Mouse (Mus musculus) ES-Bruce4 (cell line): ENCODE results near the gene Ppp4r4.

Experiments
- CTCF ChIP-seq: IDR thresholded peaks from one replicate; pipeline ENCODE4 v1.8.1; 2011; ENCODE audit warnings: low read depth, low read length
- EP300 ChIP-seq: IDR thresholded peaks from 2 replicates; pipeline ENCODE4 v1.6.1; 2011; ENCODE audit warnings: low read depth, low read length; ENCODE audit not compliant: insufficient read depth
- POLR2A ChIP-seq: IDR thresholded peaks from one replicate; pipeline ENCODE4 v1.8.1; 2011; ENCODE audit warnings: low read length; ENCODE audit not compliant: insufficient read depth

DNA sequence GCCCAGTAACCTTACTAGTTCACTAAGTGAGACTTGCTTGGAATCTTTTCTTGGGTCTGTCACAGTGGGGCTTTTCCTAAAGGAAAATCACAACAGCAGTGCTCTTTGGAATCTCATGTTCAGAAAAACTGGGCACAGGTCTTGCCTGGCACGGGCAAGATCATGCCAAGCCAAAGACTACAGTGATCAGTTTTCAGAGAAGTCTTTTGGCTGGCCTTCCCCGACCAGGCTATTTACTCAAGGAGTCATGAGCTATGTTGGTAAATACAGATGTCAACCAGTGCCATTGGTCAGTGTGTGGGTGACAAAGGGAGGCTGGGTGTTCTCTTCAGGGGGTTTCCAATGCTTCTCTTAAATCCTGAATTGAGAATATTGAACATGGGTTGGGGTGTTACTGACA is 127.1 kb downstream of the Ppp4r4 start:
- no peak for TF ChIP-seq EP300
- no peak for TF ChIP-seq CTCF
- TF ChIP-seq POLR2A: no peak
